Mouse (Mus musculus): ENCODE data around the gene Kalrn.

Gene Kalrn

GRCm38 (mm10) chr16:34352747-34353146 lies 220.6 kb downstream of the Kalrn start:
- DNase-seq (ENCODE audit: low read depth, low spot score), result peak; percentile 53

GRCm38 (mm10) chr16:34351575-34352150 lies 221.7 kb downstream of the Kalrn start:
- peak; percentile 25 for DNase-seq (ENCODE audit: low read depth, low spot score)

GRCm38 (mm10) chr16:34347574-34347973 lies 225.8 kb downstream of the Kalrn start:
- DNase-seq (ENCODE audit: low read depth, low spot score), result peak; percentile 34

GRCm38 (mm10) chr16:34344895-34345876 lies 228.1 kb downstream of the Kalrn start:
- DNase-seq (ENCODE audit: low read depth, low spot score), result no peak

- DNase-seq (ENCODE audit: low read depth, low spot score), result no peak
These were observed 229.4 kb downstream of the Kalrn start for GRCm38 (mm10) chr16:34343968-34344367.

GRCm38 (mm10) chr16:34343161-34343560 lies 230.2 kb downstream of the Kalrn start:
- no peak for DNase-seq (ENCODE audit: low read depth, low spot score)

- no peak for DNase-seq (ENCODE audit: low read depth, low spot score)
These were observed 230.8 kb downstream of the Kalrn start for GRCm38 (mm10) chr16:34342369-34343160.

GRCm38 (mm10) chr16:34334919-34335318 lies 238.4 kb downstream of the Kalrn start:
- DNase-seq (ENCODE audit: low read depth, low spot score), result no peak

GRCm38 (mm10) chr16:34331630-34332029 lies 241.7 kb downstream of the Kalrn start:
- DNase-seq (ENCODE audit: low read depth, low spot score), result peak; percentile 19

- DNase-seq (ENCODE audit: low read depth, low spot score), result no peak
These were observed 243.5 kb downstream of the Kalrn start for GRCm38 (mm10) chr16:34329876-34330275.

- no peak for DNase-seq (ENCODE audit: low read depth, low spot score)
These were observed 243.9 kb downstream of the Kalrn start for GRCm38 (mm10) chr16:34329431-34329873.

- no peak for DNase-seq (ENCODE audit: low read depth, low spot score)
These were observed 245.4 kb downstream of the Kalrn start for GRCm38 (mm10) chr16:34327890-34328289.

- no peak for DNase-seq (ENCODE audit: low read depth, low spot score)
These were observed 247.5 kb downstream of the Kalrn start for GRCm38 (mm10) chr16:34325869-34326268.

GRCm38 (mm10) chr16:34325161-34325560 lies 248.2 kb downstream of the Kalrn start:
- no peak for DNase-seq (ENCODE audit: low read depth, low spot score)

- DNase-seq (ENCODE audit: low read depth, low spot score), result no peak
These were observed 248.6 kb downstream of the Kalrn start for GRCm38 (mm10) chr16:34324735-34325134.

- DNase-seq (ENCODE audit: low read depth, low spot score), result no peak
These were observed 249.8 kb downstream of the Kalrn start for GRCm38 (mm10) chr16:34323496-34323895.

GRCm38 (mm10) chr16:34322546-34322945 lies 250.8 kb downstream of the Kalrn start:
- peak; percentile 17 for DNase-seq (ENCODE audit: low read depth, low spot score)

GRCm38 (mm10) chr16:34321066-34321790 lies 252.1 kb downstream of the Kalrn start:
- DNase-seq (ENCODE audit: low read depth, low spot score), result no peak

GRCm38 (mm10) chr16:34320023-34320800 lies 253.1 kb downstream of the Kalrn start:
- no peak for DNase-seq (ENCODE audit: low read depth, low spot score)

GRCm38 (mm10) chr16:34317110-34317509 lies 256.2 kb downstream of the Kalrn start:
- no peak for DNase-seq (ENCODE audit: low read depth, low spot score)
